ENCODE assay signal across 8 mouse cellular contexts in genomic region chr10:59911561-59912198, GRCm38 (mm10). TPM values are rescaled to one million over a fixed set of nuclear protein-coding genes. Genes with fewer than 3 reads are reported as not detected.
A peak's percentile ranks its signal among the peaks of the same experiment; 100 is the strongest.
DNase-seq lines count a peak whose midpoint lies in the region; ATAC-seq and TF ChIP-seq lines count a peak whose summit lies in the region.

No protein-coding gene starts in this region.

- H3K9me3 ChIP-seq in forebrain, embryonic 14.5 days (replicated peaks; ENCODE audit: control insufficient read depth, low read length), result no peaks in the 10 kb centered on the region
- H3K9me3 ChIP-seq in hindbrain, postnatal 0 days (ENCODE audit: low read length), result no peaks in the 10 kb centered on the region
- H3K9me3 ChIP-seq in liver, embryonic 13.5 days (replicated peaks), result no peaks in the 10 kb centered on the region

- peak overlapping the region; percentile 47; the same call in 1 of the 2 replicates for H3K9ac ChIP-seq in forebrain, embryonic 14.5 days (ENCODE audit: low read length)
- H3K9ac ChIP-seq in hindbrain, postnatal 0 days (replicated peaks; ENCODE audit: low read length), result no peak overlapping the region
- peak overlapping the region; percentile 30; the same call in 1 of the 2 replicates for H3K9ac ChIP-seq in liver, embryonic 13.5 days

- ATAC-seq in forebrain, embryonic 14.5 days, result no peak
- no peak for ATAC-seq in hindbrain, postnatal 0 days
- ATAC-seq in liver, embryonic 13.5 days (ENCODE audit: low read depth), result no peak
- no peak for ATAC-seq in activated CD4-positive, CD25-positive, alpha-beta regulatory T cell, adult 4 months

- H3K4me2 ChIP-seq in forebrain, embryonic 14.5 days (ENCODE audit: low read length), result peak overlapping the region; percentile 23; the same call in 1 of the 2 replicates
- H3K4me2 ChIP-seq in hindbrain, postnatal 0 days (ENCODE audit: low read depth, low read length), result peak overlapping the region; percentile 30; the same call in 1 of the 2 replicates
- H3K4me2 ChIP-seq in liver, embryonic 13.5 days, result peak overlapping the region; percentile 35

- H3K36me3 ChIP-seq in forebrain, embryonic 14.5 days (ENCODE audit: control insufficient read depth, insufficient read depth, low read length), result no peaks in the 10 kb centered on the region
- H3K36me3 ChIP-seq in hindbrain, postnatal 0 days (ENCODE audit: insufficient read depth, low read length), result no peaks in the 10 kb centered on the region
- no peaks in the 10 kb centered on the region for H3K36me3 ChIP-seq in liver, embryonic 13.5 days

- peaks cover 25% of the 10 kb centered on the region for H3K4me1 ChIP-seq in forebrain, embryonic 14.5 days (ENCODE audit: control insufficient read depth, insufficient read depth, low read length)
- H3K4me1 ChIP-seq in hindbrain, postnatal 0 days (ENCODE audit: insufficient read depth, low read length), result peaks cover 16% of the 10 kb centered on the region; the same call in 1 of the 2 replicates
- H3K4me1 ChIP-seq in liver, embryonic 13.5 days (replicated peaks), result peaks cover 58% of the 10 kb centered on the region

- peak overlapping the region; percentile 24; the same call in 1 of the 2 replicates for H3K4me3 ChIP-seq in layer of hippocampus, adult 2 months
- H3K4me3 ChIP-seq in forebrain, embryonic 14.5 days (ENCODE audit: low read depth, low read length), result no peak overlapping the region
- no peak overlapping the region for H3K4me3 ChIP-seq in hindbrain, postnatal 0 days (ENCODE audit: low read length)
- no peak overlapping the region for H3K4me3 ChIP-seq in liver, embryonic 13.5 days (replicated peaks)

- TF ChIP-seq CTCF in layer of hippocampus, adult 2 months (conservative IDR thresholded peaks at IDR 0.05), result no peak
- no peak for TF ChIP-seq CTCF in hindbrain, postnatal 0 days (IDR thresholded peaks at IDR 0.05; ENCODE audit: low read depth)

- no peaks in the 10 kb centered on the region for H3K27me3 ChIP-seq in forebrain, embryonic 14.5 days (replicated peaks; ENCODE audit: control insufficient read depth, insufficient read depth, low read length)
- no peaks in the 10 kb centered on the region for H3K27me3 ChIP-seq in hindbrain, postnatal 0 days (ENCODE audit: insufficient read depth, low read length)
- peaks cover 50% of the 10 kb centered on the region for H3K27me3 ChIP-seq in liver, embryonic 13.5 days

- peak overlapping the region; percentile 84 for H3K27ac ChIP-seq in layer of hippocampus, adult 2 months
- H3K27ac ChIP-seq in forebrain, embryonic 14.5 days (ENCODE audit: low read depth, low read length), result no peak overlapping the region
- H3K27ac ChIP-seq in hindbrain, postnatal 0 days, result no peak overlapping the region
- H3K27ac ChIP-seq in liver, embryonic 13.5 days, result no peak overlapping the region

- 5% methylated on average over 25 of the region's 25 CpGs for WGBS in forebrain, embryonic 14.5 days
- WGBS in hindbrain, postnatal 0 days, result 7% methylated on average over 25 of the region's 25 CpGs
- 14% methylated on average over 25 of the region's 25 CpGs for WGBS in liver, embryonic 13.5 days (ENCODE audit: insufficient replicate concordance)

- no peak for DNase-seq in layer of hippocampus, adult 2 months (ENCODE audit: low spot score in 2 of 2)
- DNase-seq in layer of hippocampus, adult 9-10 months (ENCODE audit: low spot score), result no peak
- DNase-seq in forebrain, embryonic 14.5 days (ENCODE audit: low spot score), result no peak
- no peak for DNase-seq in hindbrain, postnatal 0 days (ENCODE audit: low spot score)
- DNase-seq in liver, embryonic 13.5 days, result no peak
- DNase-seq in retina, embryonic 14.5 days (ENCODE audit: low spot score), result peak; percentile 68
- no peak for DNase-seq in urinary bladder, postnatal 14 days (ENCODE audit: low spot score)

RNA-seq across cellular contexts. Expression of gene Dnajb12, which starts 32.3 kb away (rescaled TPM):
- total RNA-seq in layer of hippocampus, adult 2 months (2021), result 10 to 100 TPM; 54.4 to 56.8 TPM
- 18.8 and 19.7 TPM in 2 replicates for polyA plus RNA-seq in forebrain, embryonic 14.5 days (2014; fragmentation: Nextera tagmentation; extraction: Ambion mirVana)
- total RNA-seq in hindbrain, postnatal 0 days (2014; rRNA removed), result 45.1 and 56.8 TPM in 2 replicates
- 25.5 and 26.4 TPM in 2 replicates for polyA plus RNA-seq in hindbrain, postnatal 0 days (2015; fragmentation: Nextera tagmentation; extraction: Ambion mirVana)
- polyA plus RNA-seq in liver, embryonic 13.5 days (2015; fragmentation: Nextera tagmentation; extraction: Ambion mirVana), result 13.4 and 15.5 TPM in 2 replicates
- polyA plus RNA-seq in activated CD4-positive, CD25-positive, alpha-beta regulatory T cell, adult 4 months (2017; shearing (Covaris generic)), result 10 to 100 TPM; 18.4 to 20.7 TPM

RNA-seq across cellular contexts. Expression of gene Ddit4, which starts 40.0 kb away (rescaled TPM):
- total RNA-seq in layer of hippocampus, adult 2 months (2021), result 10 to 100 TPM; 63.6 to 66.7 TPM
- 10.2 and 11.1 TPM in 2 replicates for polyA plus RNA-seq in forebrain, embryonic 14.5 days (2014; fragmentation: Nextera tagmentation; extraction: Ambion mirVana)
- total RNA-seq in hindbrain, postnatal 0 days (2014; rRNA removed), result 55.9 and 76.6 TPM in 2 replicates
- polyA plus RNA-seq in hindbrain, postnatal 0 days (2015; fragmentation: Nextera tagmentation; extraction: Ambion mirVana), result 55.2 and 56.9 TPM in 2 replicates
- polyA plus RNA-seq in liver, embryonic 13.5 days (2015; fragmentation: Nextera tagmentation; extraction: Ambion mirVana), result 2.7 and 2.8 TPM in 2 replicates
- polyA plus RNA-seq in activated CD4-positive, CD25-positive, alpha-beta regulatory T cell, adult 4 months (2017; shearing (Covaris generic)), result 10 to 100 TPM; 17.5 to 31.2 TPM
